Mouse (Mus musculus) limb, embryonic 11.5 days (tissue): ENCODE measurements at regions not wholly inside any gene's neighbourhood (a gene's known extent, or its start where the extent isn't known, plus 50 kb on each side); places are given as distances from the start of the nearest gene placed in this dataset.

Experiments used
- ATAC-seq: fragments of 200-750 bp; cut with Nextera tagmentation; 2 replicates; pipeline ENCODE4 v1.8.0; 2017; ENCODE audit warnings: low read depth; ENCODE audit not compliant: insufficient number of reproducible peaks, low FRiP score, low TSS enrichment
- DNase-seq: peaks from one replicate; pipeline ENCODE4 v3.0.0-alpha.2; 2015; ENCODE audit warnings: low spot score
- H3K27ac ChIP-seq: fragments of 300-500 bp; sonication (generic); replicated peaks from 2 replicates; pipeline ENCODE4 v1.5.1; 2014; ENCODE audit warnings: low read depth, mild to moderate bottlenecking, low read length
- H3K27me3 ChIP-seq: fragments of 300-500 bp; sonication (generic); 2 replicates; pipeline ENCODE4 v1.6.1; 2014; ENCODE audit warnings: mild to moderate bottlenecking, low read length, mixed read lengths; ENCODE audit not compliant: control insufficient read depth, insufficient read depth
- H3K36me3 ChIP-seq: fragments of 300-500 bp; sonication (generic); 2 replicates; pipeline ENCODE4 v1.6.1; 2014; ENCODE audit warnings: mild to moderate bottlenecking, low read length, moderate library complexity, mixed read lengths; ENCODE audit not compliant: control insufficient read depth, insufficient read depth
- H3K4me1 ChIP-seq: fragments of 300-500 bp; sonication (generic); 2 replicates; pipeline ENCODE4 v1.6.1; 2014; ENCODE audit warnings: low read length, mixed read lengths; ENCODE audit not compliant: control insufficient read depth, insufficient read depth
- H3K4me2 ChIP-seq: fragments of 300-500 bp; sonication (generic); 2 replicates; pipeline ENCODE4 v1.6.1; 2014; ENCODE audit warnings: low read depth, mild to moderate bottlenecking, moderate library complexity; ENCODE audit not compliant: severe bottlenecking
- H3K4me3 ChIP-seq: fragments of 300-500 bp; sonication (generic); 2 replicates; pipeline ENCODE4 v1.5.1; 2014; ENCODE audit warnings: low read depth, low read length
- H3K9ac ChIP-seq: fragments of 300-500 bp; sonication (generic); 2 replicates; pipeline ENCODE4 v1.6.1; 2014; ENCODE audit warnings: mild to moderate bottlenecking, low read length
- H3K9me3 ChIP-seq: fragments of 300-500 bp; sonication (generic); 2 replicates; pipeline ENCODE4 v1.6.1; 2016; ENCODE audit warnings: low read length; ENCODE audit not compliant: control insufficient read depth
- WGBS: fragments of 180-500 bp; shearing (Covaris S2); extraction: QIAGEN DNeasy Blood & Tissue Kit; methylation state at CpG from one replicate; pipeline ENCODE4 v1.1.7; 2014; 5-methylcytosine and 5-hydroxymethylcytosine counted together

DNA sequence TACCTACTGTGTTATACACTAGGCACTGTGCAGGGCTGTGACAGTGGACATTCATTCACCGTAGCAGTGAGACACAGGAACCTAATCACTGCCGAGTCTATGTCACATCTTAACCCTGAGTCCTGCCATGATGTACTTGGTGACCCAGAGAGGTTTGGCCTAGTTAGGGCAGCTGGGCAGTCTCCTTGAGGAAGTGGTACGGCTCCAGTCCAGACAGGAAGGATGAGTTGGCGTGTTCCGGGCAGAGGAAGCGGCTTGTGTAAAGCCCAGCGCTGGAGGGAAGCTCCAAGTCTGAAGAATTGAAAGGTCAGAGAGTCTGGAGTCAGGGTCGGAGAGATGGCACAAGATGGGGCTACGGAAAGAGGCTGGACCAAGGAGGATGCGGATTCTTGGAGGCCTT lies 99.4 kb upstream of the Smim15 start:
- H3K9me3 ChIP-seq = no peaks in the 10 kb centered on the region
- H3K27me3 ChIP-seq = no peaks in the 10 kb centered on the region
- DNase-seq = no peak
- H3K4me2 ChIP-seq = no peak overlapping the region
- H3K36me3 ChIP-seq = no peaks in the 10 kb centered on the region
- H3K27ac ChIP-seq = no peak overlapping the region
- WGBS = 76% methylated on average over 10 of the region's 10 CpGs
- no peak overlapping the region for H3K9ac ChIP-seq
- peaks cover 16% of the 10 kb centered on the region for H3K4me1 ChIP-seq
- peak; percentile 41; the same call in 1 of the 2 replicates for ATAC-seq
- no peak overlapping the region for H3K4me3 ChIP-seq

DNA sequence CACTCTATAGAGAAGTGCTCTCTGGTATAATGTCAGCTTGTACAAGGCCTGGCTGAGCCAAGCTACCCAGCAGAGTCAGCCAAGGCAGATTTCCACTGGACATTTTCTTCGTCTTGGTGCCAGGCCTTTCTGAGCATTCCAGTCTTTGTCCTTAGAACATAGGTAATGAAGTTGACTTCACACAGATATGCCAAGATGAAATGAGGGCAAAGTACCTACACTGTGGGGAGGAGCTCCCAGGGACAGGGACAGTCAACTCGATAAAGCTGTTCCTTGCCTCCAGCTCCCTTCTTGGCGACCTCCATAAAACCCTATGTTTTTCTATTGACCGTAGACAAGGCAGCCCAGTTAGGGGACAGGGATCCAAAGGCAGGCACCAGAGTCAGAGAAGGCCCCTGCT lies 101.3 kb upstream of the Smim15 start:
- DNase-seq = no peak
- WGBS = 69% methylated on average over 4 of the region's 4 CpGs
- H3K36me3 ChIP-seq = no peaks in the 10 kb centered on the region
- no peaks in the 10 kb centered on the region for H3K9me3 ChIP-seq
- H3K4me1 ChIP-seq = peaks cover 16% of the 10 kb centered on the region
- no peak for ATAC-seq
- no peak overlapping the region for H3K9ac ChIP-seq
- H3K4me3 ChIP-seq = no peak overlapping the region
- no peak overlapping the region for H3K27ac ChIP-seq
- H3K4me2 ChIP-seq = no peak overlapping the region
- no peaks in the 10 kb centered on the region for H3K27me3 ChIP-seq

DNA sequence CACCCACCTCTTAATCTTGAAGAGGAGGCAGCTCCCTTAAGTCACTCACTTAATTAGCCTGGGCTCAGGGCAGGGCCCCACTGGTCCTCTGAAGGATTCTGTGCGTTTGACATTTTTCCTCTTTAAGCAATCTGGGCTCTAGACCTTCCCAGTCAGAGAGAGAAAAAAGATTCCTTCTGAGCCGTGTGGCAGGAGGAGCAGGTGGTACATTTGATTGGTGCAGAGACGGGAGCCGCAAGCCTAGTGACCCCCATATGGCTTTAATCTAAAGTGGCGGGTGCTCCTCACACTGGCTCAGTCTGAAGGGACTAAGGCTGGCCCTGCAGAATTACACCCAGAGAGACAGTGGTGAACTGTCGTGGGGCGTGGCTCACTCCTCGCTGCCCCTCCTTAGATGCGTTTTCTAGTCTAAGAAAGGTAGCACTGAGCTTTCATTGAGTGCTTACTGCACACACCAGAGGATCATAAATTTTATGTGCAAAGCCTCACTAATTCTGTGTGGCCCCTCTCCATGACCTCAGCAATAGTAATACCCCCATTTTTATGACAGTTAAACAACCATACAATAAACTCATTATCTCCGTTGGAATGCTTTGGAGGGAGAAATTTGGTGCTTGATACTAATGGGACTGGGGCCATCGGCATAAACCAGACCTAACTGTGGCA lies 101.8 kb upstream of the Smim15 start:
- peaks cover 16% of the 10 kb centered on the region for H3K4me1 ChIP-seq
- H3K36me3 ChIP-seq = no peaks in the 10 kb centered on the region
- H3K9ac ChIP-seq = no peak overlapping the region
- WGBS = 12% methylated on average over 11 of the region's 11 CpGs
- H3K9me3 ChIP-seq = no peaks in the 10 kb centered on the region
- no peak overlapping the region for H3K4me3 ChIP-seq
- ATAC-seq (peak; percentile 42), DNase-seq (no peak)
- no peak overlapping the region for H3K4me2 ChIP-seq
- no peak overlapping the region for H3K27ac ChIP-seq
- H3K27me3 ChIP-seq = no peaks in the 10 kb centered on the region

DNA sequence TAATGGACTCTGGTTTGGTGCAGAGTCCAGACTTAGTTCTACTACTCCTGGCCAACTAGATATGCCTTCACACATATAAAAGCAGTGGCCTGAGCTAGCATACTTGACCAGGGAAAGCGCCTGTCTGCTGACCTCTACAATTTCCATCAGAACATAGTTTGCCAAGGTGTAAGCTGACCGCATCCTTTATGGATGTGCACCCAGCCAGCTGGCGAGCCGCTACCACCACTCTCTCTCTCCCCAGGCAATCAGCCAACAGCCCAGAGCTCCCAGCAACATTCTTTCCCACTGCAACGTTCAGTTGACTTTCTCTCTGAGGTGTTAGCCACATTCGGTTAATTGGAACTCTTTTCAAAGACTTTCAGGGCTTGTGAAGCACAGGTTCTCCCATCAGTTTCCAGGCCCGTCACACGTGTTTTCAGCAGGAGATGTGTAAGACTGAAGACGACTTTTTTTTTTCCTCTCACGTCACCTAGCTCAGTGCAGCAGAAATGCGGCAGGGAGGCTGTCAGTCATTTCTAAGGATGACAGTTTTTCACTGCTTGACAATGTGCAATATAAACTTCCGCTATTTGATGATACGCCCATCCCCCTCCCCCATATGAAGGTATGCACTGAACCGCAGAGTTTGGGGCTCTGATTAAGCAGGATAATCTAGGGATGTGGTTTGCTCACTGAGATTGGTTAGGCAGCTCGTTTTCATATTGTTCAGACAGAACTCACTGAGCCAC lies 104.2 kb upstream of the Smim15 start:
- peaks cover 10% of the 10 kb centered on the region; the same call in 1 of the 2 replicates for H3K4me1 ChIP-seq
- no peak overlapping the region for H3K9ac ChIP-seq
- ATAC-seq = no peak
- H3K9me3 ChIP-seq = no peaks in the 10 kb centered on the region
- H3K4me2 ChIP-seq = no peak overlapping the region
- no peaks in the 10 kb centered on the region for H3K36me3 ChIP-seq
- no peaks in the 10 kb centered on the region for H3K27me3 ChIP-seq
- H3K4me3 ChIP-seq = no peak overlapping the region
- H3K27ac ChIP-seq = no peak overlapping the region
- 63% methylated on average over 15 of the region's 15 CpGs for WGBS
- DNase-seq = no peak

DNA sequence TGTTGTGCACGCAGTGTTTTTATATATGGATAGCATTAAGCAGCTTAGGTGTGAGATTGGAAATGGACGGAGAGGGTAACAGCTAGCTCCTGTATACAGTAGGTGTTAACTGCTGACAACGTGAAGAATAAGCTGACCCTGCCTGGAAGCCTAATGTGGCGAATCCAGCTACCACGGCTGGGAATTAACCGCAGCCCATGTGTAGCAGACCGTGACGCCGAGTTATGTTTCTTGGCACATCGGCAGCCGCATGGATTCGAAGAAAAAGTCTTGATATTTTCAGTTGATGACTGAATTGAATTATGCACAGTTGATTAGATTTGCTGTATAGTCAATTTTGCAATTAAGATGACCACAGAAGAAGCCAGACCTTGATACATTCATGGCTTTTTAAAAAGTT lies 108.6 kb upstream of the Smim15 start:
- WGBS = 85% methylated on average over 12 of the region's 12 CpGs
- no peaks in the 10 kb centered on the region; the same call in 1 of the 2 replicates for H3K27me3 ChIP-seq
- no peaks in the 10 kb centered on the region for H3K36me3 ChIP-seq
- no peaks in the 10 kb centered on the region for H3K4me1 ChIP-seq
- H3K4me3 ChIP-seq = no peak overlapping the region
- no peak for DNase-seq
- no peak for ATAC-seq
- no peak overlapping the region for H3K4me2 ChIP-seq
- no peak overlapping the region for H3K9ac ChIP-seq
- H3K27ac ChIP-seq = no peak overlapping the region
- no peaks in the 10 kb centered on the region for H3K9me3 ChIP-seq

DNA sequence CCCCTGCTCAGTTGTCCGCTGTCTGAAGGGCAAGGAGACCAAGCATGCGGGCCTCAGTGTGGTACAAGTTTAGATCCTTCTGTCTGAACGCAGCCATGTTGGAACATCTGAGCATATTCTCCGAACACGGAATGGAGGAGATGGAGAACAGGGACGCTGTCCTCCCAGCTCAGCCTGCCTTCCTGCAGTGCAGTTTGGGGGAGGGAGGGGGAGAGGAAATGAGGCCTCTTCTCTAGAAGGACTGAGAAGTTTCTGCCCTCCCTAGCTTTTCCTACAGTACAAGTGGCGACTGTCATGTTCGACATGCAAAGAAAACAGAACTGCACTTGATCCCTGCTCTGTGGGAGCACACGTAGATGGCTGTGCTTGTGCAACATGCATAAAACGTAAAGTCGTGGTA lies 109.6 kb upstream of the Smim15 start:
- DNase-seq = no peak
- H3K4me3 ChIP-seq = no peak overlapping the region
- H3K36me3 ChIP-seq = no peaks in the 10 kb centered on the region
- ATAC-seq = no peak
- 50% methylated on average over 11 of the region's 11 CpGs for WGBS
- H3K4me1 ChIP-seq = no peaks in the 10 kb centered on the region
- no peak overlapping the region for H3K27ac ChIP-seq
- 0 out of 2 replicates have a peak overlapping the region, but pooled peaks have one; percentile 0 for H3K9ac ChIP-seq
- no peaks in the 10 kb centered on the region for H3K9me3 ChIP-seq
- H3K27me3 ChIP-seq = no peaks in the 10 kb centered on the region; the same call in 1 of the 2 replicates
- peak overlapping the region; percentile 26; the same call in 1 of the 2 replicates for H3K4me2 ChIP-seq

DNA sequence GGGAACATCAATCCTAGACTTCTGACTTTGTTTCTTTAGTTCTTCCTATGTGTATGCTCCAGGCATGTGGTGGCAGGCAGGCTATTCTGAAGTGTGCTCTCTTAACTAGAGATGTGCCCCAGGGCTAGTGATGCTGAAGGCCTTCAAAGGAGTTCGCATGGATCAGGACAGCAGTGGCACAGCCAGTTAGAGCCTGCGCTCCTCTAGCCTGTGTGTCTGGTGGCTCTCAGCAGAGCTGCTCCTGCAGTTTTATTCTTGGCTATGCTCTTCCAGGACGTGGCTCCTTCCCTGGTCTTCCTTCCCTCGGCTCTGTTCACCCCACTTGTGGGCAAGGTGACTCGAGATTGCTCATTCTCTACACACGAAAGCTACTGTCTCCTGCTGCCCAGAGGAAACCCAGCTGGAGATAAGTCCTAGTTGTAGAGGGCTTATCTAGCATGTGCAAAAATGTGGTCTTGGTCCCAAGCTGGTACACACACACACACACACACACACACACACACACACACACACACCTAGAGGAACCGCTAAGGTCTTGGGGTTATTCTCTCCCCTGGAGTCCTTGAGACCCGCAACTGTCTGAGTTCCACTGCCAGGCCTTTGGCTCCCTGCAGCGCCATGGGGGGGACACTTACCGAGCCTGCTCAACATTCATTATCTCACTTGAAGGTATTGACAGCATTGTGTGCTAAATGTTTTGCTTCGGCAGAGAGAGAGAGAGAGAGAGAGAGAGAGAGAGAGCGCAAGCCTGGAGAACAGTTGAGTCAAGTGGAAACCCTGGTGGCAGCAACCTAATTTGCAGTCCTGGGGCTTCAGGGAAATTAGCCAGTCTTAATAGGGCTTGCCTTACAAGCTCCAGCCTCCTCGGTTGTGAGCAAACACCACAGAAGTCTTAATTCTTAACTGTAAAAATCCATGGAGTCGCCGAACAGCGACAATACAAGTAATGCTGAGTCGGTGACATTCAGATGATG lies 110.4 kb upstream of the Smim15 start:
- ATAC-seq (no peak), DNase-seq (no peak)
- Histone ChIP-seq H3K4me2 (peak overlapping the region; percentile 26; the same call in 1 of the 2 replicates), H3K36me3 (no peaks in the 10 kb centered on the region), H3K4me3 (no peak overlapping the region), H3K9ac (no peak overlapping the region), H3K4me1 (no peaks in the 10 kb centered on the region), H3K9me3 (no peaks in the 10 kb centered on the region), H3K27ac (no peak overlapping the region), H3K27me3 (no peaks in the 10 kb centered on the region; the same call in 1 of the 2 replicates)
- WGBS = 47% methylated on average over 17 of the region's 17 CpGs

DNA sequence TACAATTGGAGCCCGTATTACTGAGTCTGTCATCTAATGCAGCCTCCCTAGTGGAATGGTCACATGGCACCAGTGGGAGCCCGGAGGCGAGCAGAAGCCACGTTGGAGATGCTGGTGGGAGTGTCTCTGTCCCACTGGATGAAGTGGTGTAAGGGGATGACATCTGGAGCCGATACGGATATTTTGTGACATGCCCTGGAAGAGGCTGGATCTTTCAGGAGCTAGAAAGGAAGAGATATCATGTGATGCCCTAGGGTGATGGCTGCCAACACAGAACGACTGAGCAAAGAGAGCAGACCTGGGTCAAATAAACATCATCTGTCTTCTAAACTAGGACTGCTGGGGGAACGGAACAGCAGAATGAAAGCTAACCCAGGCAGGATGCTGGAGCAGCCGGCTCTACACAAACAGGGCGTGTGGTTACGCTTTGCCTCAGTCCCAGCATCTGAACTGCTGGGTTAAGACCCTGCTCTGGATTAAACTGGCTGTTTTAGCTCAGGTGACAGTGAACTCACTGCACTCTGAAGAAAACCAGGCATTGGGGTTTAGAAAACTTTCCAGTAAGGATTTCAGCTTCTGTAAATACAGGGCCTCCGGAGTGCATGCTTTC lies 111.7 kb upstream of the Smim15 start:
- Histone ChIP-seq H3K4me2 (no peak overlapping the region), H3K4me1 (no peaks in the 10 kb centered on the region), H3K4me3 (no peak overlapping the region), H3K27ac (no peak overlapping the region), H3K27me3 (no peaks in the 10 kb centered on the region; the same call in 1 of the 2 replicates), H3K9ac (no peak overlapping the region), H3K36me3 (no peaks in the 10 kb centered on the region), H3K9me3 (no peaks in the 10 kb centered on the region)
- no peak for ATAC-seq
- no peak for DNase-seq
- WGBS = 61% methylated on average over 12 of the region's 12 CpGs
